Mouse (Mus musculus) B cell, adult (primary cell): ENCODE results near the gene Pknox2. TPM values are rescaled to one million over a fixed set of nuclear protein-coding genes. Genes with fewer than 3 reads are reported as not detected.

Experiments used
- total RNA-seq: library from RNA; stranded (reverse); gene quantifications from 4 replicates; pipeline ENCODE4 v1.2.4, GENCODE M21; 2023; ENCODE audit not compliant: inconsistent age

Gene Pknox2
- not detected in 4 replicates for total RNA-seq

DNA sequence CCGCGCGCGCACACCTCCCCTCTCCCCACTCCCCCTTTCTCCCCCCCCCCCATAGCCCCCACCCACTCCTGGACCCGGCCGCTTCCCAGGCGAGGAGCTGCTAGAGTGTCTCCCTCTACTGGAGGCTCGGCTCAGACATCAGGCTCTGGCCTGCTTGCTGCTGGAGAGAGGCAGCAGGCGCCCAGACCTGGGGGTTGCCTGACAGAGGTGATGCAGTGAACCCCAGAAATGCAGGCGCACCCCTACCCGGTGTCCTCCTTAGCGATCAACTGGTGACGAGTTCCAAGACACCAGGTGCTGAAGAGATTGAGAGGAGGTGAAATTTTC, at the start of gene Pknox2:
TSS of gene Pknox2 (minus strand) at position 49 of the 327 bp plus-strand sequence.

Other genes with a start within 250 kb of the Pknox2 start
- 1.6 to 2.3 TPM (median 1.8 TPM) in 4 replicates for gene Tmem218, start 60.8 kb upstream of the Pknox2 start, total RNA-seq
- gene Slc37a2, start 108.3 kb upstream of the Pknox2 start, total RNA-seq = 26.0 to 32.6 TPM (median 28.2 TPM) in 4 replicates
- gene Ccdc15, start 201.0 kb upstream of the Pknox2 start, total RNA-seq = 12.4 to 14.8 TPM (median 13.6 TPM) in 4 replicates
- not detected in 4 replicates for gene Hepacam, start 219.9 kb upstream of the Pknox2 start, total RNA-seq